Mouse (Mus musculus) lung, embryonic 16.5 days (tissue): ENCODE measurements at regions not wholly inside any gene's neighbourhood (a gene's known extent, or its start where the extent isn't known, plus 50 kb on each side); places are given as distances from the start of the nearest gene placed in this dataset.

Experiments used
- ATAC-seq: fragments of 200-750 bp; cut with Nextera tagmentation; 2 replicates; pipeline ENCODE4 v1.8.0; 2017; ENCODE audit warnings: low read depth, mild to moderate bottlenecking, moderate library complexity
- H3K27ac ChIP-seq: fragments of 300-500 bp; sonication (generic); 2 replicates; pipeline ENCODE4 v1.5.1; 2014; ENCODE audit warnings: mild to moderate bottlenecking, control low read depth, low read length
- H3K27me3 ChIP-seq: fragments of 300-500 bp; sonication (generic); 2 replicates; pipeline ENCODE4 v1.6.1; 2014; ENCODE audit warnings: low read depth, low read length, mixed read lengths; ENCODE audit not compliant: control insufficient read depth, insufficient read depth
- H3K36me3 ChIP-seq: fragments of 300-500 bp; sonication (generic); 2 replicates; pipeline ENCODE4 v1.6.1; 2014; ENCODE audit warnings: low read length; ENCODE audit not compliant: control insufficient read depth, insufficient read depth
- H3K4me1 ChIP-seq: fragments of 300-500 bp; sonication (generic); replicated peaks from 2 replicates; pipeline ENCODE4 v1.6.1; 2014; ENCODE audit warnings: low read length, mixed read lengths; ENCODE audit not compliant: control insufficient read depth, insufficient read depth
- H3K4me2 ChIP-seq: fragments of 300-500 bp; sonication (generic); 2 replicates; pipeline ENCODE4 v1.6.1; 2014; ENCODE audit warnings: low read depth, low read length, control low read depth
- H3K4me3 ChIP-seq: fragments of 300-500 bp; sonication (generic); 2 replicates; pipeline ENCODE4 v1.5.1; 2014; ENCODE audit warnings: mild to moderate bottlenecking, low read length, control low read depth
- H3K9ac ChIP-seq: fragments of 300-500 bp; sonication (generic); 2 replicates; pipeline ENCODE4 v1.6.1; 2014; ENCODE audit warnings: low read length, control low read depth
- H3K9me3 ChIP-seq: fragments of 300-500 bp; sonication (generic); 2 replicates; pipeline ENCODE4 v1.6.1; 2016; ENCODE audit warnings: low read length; ENCODE audit not compliant: control insufficient read depth
- WGBS: fragments of 180-500 bp; shearing (Covaris S2); extraction: QIAGEN DNeasy Blood & Tissue Kit; methylation state at CpG from one replicate; pipeline ENCODE4 v1.1.7; 2014; 5-methylcytosine and 5-hydroxymethylcytosine counted together

- Histone ChIP-seq H3K9ac (no peak overlapping the region), H3K4me1 (no peaks in the 10 kb centered on the region), H3K4me2 (no peak overlapping the region), H3K27ac (no peak overlapping the region), H3K4me3 (no peak overlapping the region), H3K36me3 (no peaks in the 10 kb centered on the region), H3K27me3 (no peaks in the 10 kb centered on the region), H3K9me3 (no peaks in the 10 kb centered on the region)
- no peak for ATAC-seq
- WGBS = 65% methylated on average over 1 of the region's 1 CpGs
Observed at GRCm38 (mm10) chr5:52057261-52057660, 133.1 kb downstream of the Dhx15 start.

GRCm38 (mm10) chr5:52052072-52052465 is 138.2 kb downstream of the Dhx15 start:
- H3K4me3 ChIP-seq = no peak overlapping the region
- no peaks in the 10 kb centered on the region for H3K36me3 ChIP-seq
- no peaks in the 10 kb centered on the region for H3K27me3 ChIP-seq
- H3K9ac ChIP-seq = no peak overlapping the region
- no peak overlapping the region for H3K4me2 ChIP-seq
- peaks cover 4% of the 10 kb centered on the region; the same call in 1 of the 2 replicates for H3K4me1 ChIP-seq
- WGBS = 54% methylated on average over 4 of the region's 4 CpGs
- no peak overlapping the region for H3K27ac ChIP-seq
- H3K9me3 ChIP-seq = no peaks in the 10 kb centered on the region
- ATAC-seq = no peak

- ATAC-seq = no peak
- Histone ChIP-seq H3K4me1 (peaks cover 4% of the 10 kb centered on the region; the same call in 1 of the 2 replicates), H3K9me3 (no peaks in the 10 kb centered on the region), H3K4me2 (no peak overlapping the region), H3K4me3 (no peak overlapping the region), H3K27me3 (no peaks in the 10 kb centered on the region), H3K9ac (no peak overlapping the region), H3K27ac (no peak overlapping the region), H3K36me3 (no peaks in the 10 kb centered on the region)
- 30% methylated on average over 10 of the region's 10 CpGs for WGBS
Observed at GRCm38 (mm10) chr5:52051383-52052071, 138.8 kb downstream of the Dhx15 start.

- Histone ChIP-seq H3K9ac (no peak overlapping the region), H3K27ac (no peak overlapping the region), H3K4me1 (peaks cover 4% of the 10 kb centered on the region; the same call in 1 of the 2 replicates), H3K27me3 (no peaks in the 10 kb centered on the region), H3K9me3 (no peaks in the 10 kb centered on the region), H3K36me3 (no peaks in the 10 kb centered on the region), H3K4me3 (no peak overlapping the region), H3K4me2 (no peak overlapping the region)
- no peak for ATAC-seq
- 76% methylated on average over 1 of the region's 1 CpGs for WGBS
Observed at GRCm38 (mm10) chr5:52048790-52049189, 141.5 kb downstream of the Dhx15 start.

- WGBS = 46% methylated on average over 3 of the region's 3 CpGs
Observed at GRCm38 (mm10) chr5:52046704-52047103, 143.6 kb downstream of the Dhx15 start.

GRCm38 (mm10) chr5:52044101-52044500 is 146.2 kb downstream of the Dhx15 start:
- ATAC-seq = no peak
- WGBS = 84% methylated on average over 3 of the region's 3 CpGs
- Histone ChIP-seq H3K4me2 (no peak overlapping the region), H3K9me3 (no peaks in the 10 kb centered on the region), H3K27ac (no peak overlapping the region), H3K36me3 (no peaks in the 10 kb centered on the region), H3K9ac (no peak overlapping the region), H3K4me1 (no peaks in the 10 kb centered on the region), H3K4me3 (no peak overlapping the region), H3K27me3 (no peaks in the 10 kb centered on the region)

More at GRCm38 (mm10) chr5:52046704-52047103, 143.6 kb downstream of the Dhx15 start:
- Histone ChIP-seq H3K27me3 (no peaks in the 10 kb centered on the region), H3K9ac (no peak overlapping the region), H3K27ac (no peak overlapping the region), H3K9me3 (no peaks in the 10 kb centered on the region), H3K4me3 (no peak overlapping the region), H3K4me1 (peaks cover under 1% of the 10 kb centered on the region; the same call in 1 of the 2 replicates), H3K4me2 (no peak overlapping the region), H3K36me3 (no peaks in the 10 kb centered on the region)
- no peak for ATAC-seq

GRCm38 (mm10) chr5:52041447-52041846 is 148.9 kb downstream of the Dhx15 start:
- no peak overlapping the region for H3K9ac ChIP-seq
- no peaks in the 10 kb centered on the region for H3K36me3 ChIP-seq
- H3K9me3 ChIP-seq = no peaks in the 10 kb centered on the region
- no peak overlapping the region for H3K4me2 ChIP-seq
- H3K4me3 ChIP-seq = no peak overlapping the region
- WGBS = 63% methylated on average over 3 of the region's 3 CpGs
- H3K4me1 ChIP-seq = no peaks in the 10 kb centered on the region
- no peak overlapping the region for H3K27ac ChIP-seq
- no peaks in the 10 kb centered on the region for H3K27me3 ChIP-seq
- ATAC-seq = no peak

GRCm38 (mm10) chr5:52040427-52041312 is 149.6 kb downstream of the Dhx15 start:
- 51% methylated on average over 24 of the region's 24 CpGs for WGBS
- H3K9me3 ChIP-seq = no peaks in the 10 kb centered on the region
- no peak for ATAC-seq
- H3K36me3 ChIP-seq = no peaks in the 10 kb centered on the region
- no peak overlapping the region for H3K4me2 ChIP-seq
- no peak overlapping the region for H3K9ac ChIP-seq
- no peak overlapping the region for H3K4me3 ChIP-seq
- H3K27me3 ChIP-seq = no peaks in the 10 kb centered on the region
- no peak overlapping the region for H3K27ac ChIP-seq
- H3K4me1 ChIP-seq = no peaks in the 10 kb centered on the region

GRCm38 (mm10) chr5:52035339-52035738 is 155.0 kb downstream of the Dhx15 start:
- no peaks in the 10 kb centered on the region for H3K4me1 ChIP-seq
- H3K4me3 ChIP-seq = no peak overlapping the region
- WGBS = 79% methylated on average over 6 of the region's 6 CpGs
- H3K36me3 ChIP-seq = no peaks in the 10 kb centered on the region
- no peak for ATAC-seq
- no peak overlapping the region for H3K27ac ChIP-seq
- no peaks in the 10 kb centered on the region for H3K27me3 ChIP-seq
- no peak overlapping the region for H3K4me2 ChIP-seq
- no peaks in the 10 kb centered on the region for H3K9me3 ChIP-seq
- no peak overlapping the region for H3K9ac ChIP-seq
